Mouse (Mus musculus): ENCODE results near the gene Elmo1. TPM values are rescaled to one million over a fixed set of nuclear protein-coding genes. Genes with fewer than 3 reads are reported as not detected.

Elmo1 gene
- total RNA-seq, 2 experiments from 2014 or later: 61.7 to 75.4 TPM

- intact Hi-C loops (cut with DNase I): loop anchor here (5.0 kb wide), 1 partner anchor 757 kb away; no protein-coding TSS in a partner anchor
- no peak for DNase-seq (ENCODE audit: low spot score in 2 of 2)
These were observed 205.0 kb downstream of the Elmo1 start for GRCm38 (mm10) chr13:20295278-20295970.

GRCm38 (mm10) chr13:20297841-20298240 is 207.4 kb downstream of the Elmo1 start:
- intact Hi-C loops (cut with DNase I): loop anchor here (2.0 to 5.0 kb wide), 3 partner anchors 737 to 861 kb away; no protein-coding TSS in a partner anchor
- peak; percentile 26 to 56 for DNase-seq (ENCODE audit: low spot score in 2 of 2)

GRCm38 (mm10) chr13:20299424-20299823 is 209.0 kb downstream of the Elmo1 start:
- intact Hi-C loops (cut with DNase I): loop anchor here (2.0 to 5.0 kb wide), 3 partner anchors 735 to 859 kb away; no protein-coding TSS in a partner anchor
- DNase-seq (ENCODE audit: low spot score in 2 of 2): peak in 1 of 2 experiments; percentile 29

GRCm38 (mm10) chr13:20300052-20300564 is 209.7 kb downstream of the Elmo1 start:
- intact Hi-C loops (cut with DNase I): no loop called here
- DNase-seq (ENCODE audit: low spot score in 2 of 2): no peak

GRCm38 (mm10) chr13:20300626-20301025 is 210.2 kb downstream of the Elmo1 start:
- intact Hi-C loops (cut with DNase I): no loop called here
- DNase-seq (ENCODE audit: low spot score in 2 of 2): no peak

GRCm38 (mm10) chr13:20301760-20302159 is 211.4 kb downstream of the Elmo1 start:
- no peak for DNase-seq (ENCODE audit: low spot score in 2 of 2)
- intact Hi-C loops (cut with DNase I): no loop called here

- no peak for DNase-seq (ENCODE audit: low spot score in 2 of 2)
- intact Hi-C loops (cut with DNase I): no loop called here
These were observed 215.2 kb downstream of the Elmo1 start for GRCm38 (mm10) chr13:20305621-20306020.

GRCm38 (mm10) chr13:20306180-20307177 is 216.1 kb downstream of the Elmo1 start:
- intact Hi-C loops (cut with DNase I): no loop called here
- peak; percentile 49 to 64 for DNase-seq (ENCODE audit: low spot score in 2 of 2)

GRCm38 (mm10) chr13:20307381-20307780 is 217.0 kb downstream of the Elmo1 start:
- no peak for DNase-seq (ENCODE audit: low spot score in 2 of 2)
- intact Hi-C loops (cut with DNase I): no loop called here

GRCm38 (mm10) chr13:20311612-20312011 is 221.2 kb downstream of the Elmo1 start:
- peak; percentile 73 to 85 for DNase-seq (ENCODE audit: low spot score in 2 of 2)
- intact Hi-C loops (cut with DNase I): loop anchor here (2.0 to 5.0 kb wide), 4 partner anchors 41 to 723 kb away; no protein-coding TSS in a partner anchor

- intact Hi-C loops (cut with DNase I): loop anchor here (2.0 to 5.0 kb wide), 3 partner anchors 39 to 624 kb away; no protein-coding TSS in a partner anchor
These were observed 222.9 kb downstream of the Elmo1 start for GRCm38 (mm10) chr13:20313345-20313744.

GRCm38 (mm10) chr13:20316139-20316538 is 225.7 kb downstream of the Elmo1 start:
- DNase-seq (ENCODE audit: low spot score in 2 of 2): no peak
- intact Hi-C loops (cut with DNase I): no loop called here

More at GRCm38 (mm10) chr13:20313345-20313744, 222.9 kb downstream of the Elmo1 start:
- DNase-seq (ENCODE audit: low spot score in 2 of 2): no peak

- intact Hi-C loops (cut with DNase I): no loop called here
- DNase-seq (ENCODE audit: low spot score in 2 of 2): no peak
These were observed 228.3 kb downstream of the Elmo1 start for GRCm38 (mm10) chr13:20318615-20319219.

GRCm38 (mm10) chr13:20320232-20320631 is 229.8 kb downstream of the Elmo1 start:
- intact Hi-C loops (cut with DNase I): loop anchor here (10.0 kb wide), 1 partner anchor 505 kb away; no protein-coding TSS in a partner anchor
- DNase-seq (ENCODE audit: low spot score in 2 of 2): no peak

- no peak for DNase-seq (ENCODE audit: low spot score in 2 of 2)
- intact Hi-C loops (cut with DNase I): loop anchor here (10.0 kb wide), 1 partner anchor 501 kb away; no protein-coding TSS in a partner anchor
These were observed 233.1 kb downstream of the Elmo1 start for GRCm38 (mm10) chr13:20323478-20323877.

- intact Hi-C loops (cut with DNase I): loop anchor here (10.0 kb wide), 1 partner anchor 498 kb away; no protein-coding TSS in a partner anchor
These were observed 236.7 kb downstream of the Elmo1 start for GRCm38 (mm10) chr13:20327064-20327463.

GRCm38 (mm10) chr13:20327975-20328374 is 237.6 kb downstream of the Elmo1 start:
- intact Hi-C loops (cut with DNase I): loop anchor here (10.0 kb wide), 1 partner anchor 497 kb away; no protein-coding TSS in a partner anchor
- no peak for DNase-seq (ENCODE audit: low spot score in 2 of 2)

More at GRCm38 (mm10) chr13:20327064-20327463, 236.7 kb downstream of the Elmo1 start:
- no peak for DNase-seq (ENCODE audit: low spot score in 2 of 2)

GRCm38 (mm10) chr13:20328672-20329071 is 238.3 kb downstream of the Elmo1 start:
- no peak for DNase-seq (ENCODE audit: low spot score in 2 of 2)

GRCm38 (mm10) chr13:20330954-20331353 is 240.6 kb downstream of the Elmo1 start:
- intact Hi-C loops (cut with DNase I): no loop called here
- DNase-seq (ENCODE audit: low spot score in 2 of 2): no peak

More at GRCm38 (mm10) chr13:20328672-20329071, 238.3 kb downstream of the Elmo1 start:
- intact Hi-C loops (cut with DNase I): loop anchor here (10.0 kb wide), 1 partner anchor 496 kb away; no protein-coding TSS in a partner anchor
